Mouse (Mus musculus) megakaryocyte progenitor cell, adult 5-6 weeks (primary cell): ENCODE data around the gene 6030445D17Rik. TPM values are rescaled to one million over a fixed set of nuclear protein-coding genes. Genes with fewer than 3 reads are reported as not detected.
A peak's percentile ranks its signal among the peaks of the same experiment; 100 is the strongest.

Source experiments
- ATAC-seq: replicated peaks from 2 replicates; pipeline ENCODE4 v1.8.0; 2016; ENCODE audit warnings: mild to moderate bottlenecking, moderate TSS enrichment, inconsistent platforms; ENCODE audit not compliant: poor library complexity
- total RNA-seq, 2 experiments: library from RNA; stranded (forward) in 1 of 2; stranded (reverse) in 1 of 2; fragments of 157-497, 149-512 nt in 1 of 2; fragments of 200-1000 nt in 1 of 2; gene quantifications; 2 replicates each; pipeline versions ENCODE4 v1.2.3 to v1.2.4; 2015 to 2017

Gene 6030445D17Rik
- total RNA-seq, 2 experiments from 2014 or later: not detected

DNA sequence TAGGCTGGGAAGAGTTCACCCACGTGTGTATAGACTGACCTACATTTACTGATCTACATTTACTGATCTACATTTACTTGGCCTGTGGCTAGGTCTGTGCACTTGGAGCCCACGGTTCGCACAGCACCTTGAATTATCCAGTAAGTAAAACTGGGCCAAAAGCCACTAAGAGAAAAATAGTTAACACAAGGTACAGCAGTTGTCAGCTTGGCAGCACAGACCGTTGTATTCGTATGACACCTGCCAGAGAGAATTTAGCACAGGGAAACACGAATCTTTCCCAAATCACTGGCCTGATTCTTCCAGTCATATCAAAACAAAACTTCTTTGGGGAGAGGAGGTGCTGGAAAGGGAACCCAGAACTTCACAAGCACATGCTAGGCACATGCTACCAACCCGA lies 3.8 kb upstream of the 6030445D17Rik start:
- no peak for ATAC-seq

DNA sequence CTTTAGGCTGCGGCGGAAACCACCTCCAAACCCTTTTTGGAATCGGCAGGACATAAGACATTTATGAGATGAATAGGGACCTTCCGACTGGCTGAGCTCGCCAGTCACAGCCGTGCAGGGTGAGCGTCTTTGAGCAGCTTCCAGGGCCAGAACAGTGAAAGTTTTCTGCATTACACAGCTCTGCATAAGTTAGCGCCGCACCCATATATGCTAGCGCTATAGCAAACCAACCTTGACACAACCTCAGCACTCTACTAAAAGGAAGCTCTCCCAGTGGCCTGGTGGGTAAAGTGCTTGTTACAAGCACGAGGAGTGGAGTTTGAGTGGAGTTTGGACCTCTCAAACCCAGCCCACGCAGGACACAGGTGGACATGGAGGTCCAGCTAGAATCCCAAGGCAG lies 2.8 kb upstream of the 6030445D17Rik start:
- ATAC-seq: no peak

DNA sequence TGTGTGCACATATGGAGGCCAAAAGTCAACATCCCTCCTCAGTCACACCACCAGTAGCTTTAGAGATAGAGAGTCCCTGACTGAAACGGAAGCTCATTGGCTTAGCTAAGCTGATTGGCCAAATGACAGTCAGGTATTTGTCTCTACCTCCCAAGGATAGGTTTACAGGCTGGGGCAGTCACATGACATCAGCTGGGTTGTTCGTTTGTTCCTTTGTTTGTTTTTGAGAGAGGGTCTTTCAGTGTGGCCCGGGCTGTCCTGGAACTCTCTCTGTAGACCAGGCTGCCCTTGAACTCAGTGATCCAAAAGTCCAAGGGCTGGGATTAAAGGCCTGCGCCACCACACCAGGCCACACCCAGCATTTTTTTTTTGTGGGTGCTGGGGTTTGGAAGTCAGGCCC lies 844 bp upstream of the 6030445D17Rik start:
- ATAC-seq: no peak

DNA sequence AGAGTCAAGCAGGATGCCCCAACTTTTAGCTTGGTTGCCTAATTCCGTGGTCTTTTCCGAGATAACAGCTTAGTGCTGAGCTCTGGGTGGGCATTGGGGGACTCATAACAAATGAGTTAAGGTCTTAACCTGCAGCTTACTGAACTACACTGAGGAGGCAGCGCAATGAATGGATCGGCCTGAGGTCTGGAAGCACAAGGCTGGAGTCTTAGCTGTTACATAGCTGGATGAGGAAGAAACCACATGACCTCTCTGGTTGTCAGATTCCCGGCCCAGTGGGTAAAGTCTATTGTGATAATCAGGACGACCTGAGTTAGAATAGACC lies 327 bp upstream of the 6030445D17Rik start:
- ATAC-seq: no peak

DNA sequence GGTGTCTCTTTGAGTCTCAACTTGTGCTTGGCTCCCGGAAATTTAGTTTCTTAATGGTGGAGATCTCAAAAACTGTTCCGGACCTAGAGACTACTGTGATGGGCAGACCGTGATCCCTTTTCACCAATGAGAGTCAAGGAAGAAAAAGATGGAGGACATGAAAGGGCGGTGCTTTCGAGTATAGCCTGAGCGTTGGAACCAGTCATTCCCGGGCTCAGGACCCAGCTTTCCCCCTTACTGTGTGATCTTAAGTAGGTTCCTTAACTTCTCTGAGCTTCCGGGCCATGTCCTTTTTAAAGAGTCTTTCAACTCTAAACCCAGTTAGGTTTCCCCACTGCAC lies 759 bp downstream of the 6030445D17Rik start:
- ATAC-seq: peak; percentile 70

DNA sequence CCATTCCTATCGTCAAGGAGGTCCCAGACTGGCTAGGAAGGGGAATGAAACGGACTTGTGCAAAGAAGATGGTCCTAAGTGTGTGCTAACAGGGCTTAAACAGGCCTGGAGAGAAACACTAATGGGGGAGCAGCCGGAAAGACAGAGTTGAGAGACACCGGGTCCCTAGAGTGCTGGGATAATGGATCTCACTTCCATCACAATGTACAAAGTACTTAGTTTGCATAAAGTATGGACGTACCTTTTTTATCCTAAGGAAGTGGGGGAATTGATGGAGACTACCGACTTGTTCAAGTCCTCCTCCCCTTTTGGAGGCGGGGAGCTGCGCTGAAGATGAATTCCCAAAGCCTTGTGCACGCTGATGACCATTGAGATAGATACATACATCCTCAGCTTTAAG lies 1.4 kb downstream of the 6030445D17Rik start:
- no peak for ATAC-seq

DNA sequence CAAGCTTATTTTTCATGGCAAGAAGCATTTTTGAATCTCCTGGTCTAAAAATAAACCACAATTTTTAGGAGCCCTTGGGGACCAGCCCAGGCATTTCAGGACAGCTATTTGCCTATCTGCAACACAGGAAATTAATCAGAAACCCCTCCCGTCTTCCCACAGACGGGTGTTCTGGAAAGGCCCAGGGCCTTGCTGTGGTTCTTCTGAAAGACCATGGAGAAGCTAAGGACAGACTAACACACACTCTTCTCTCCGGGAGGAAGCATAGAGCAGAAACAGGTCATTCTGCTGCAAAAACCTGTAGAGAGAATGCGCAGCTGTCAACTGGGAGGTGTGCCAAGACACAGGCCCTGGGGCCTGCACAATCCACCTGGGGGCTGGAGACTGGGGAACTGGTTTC lies 4.2 kb downstream of the 6030445D17Rik start:
- ATAC-seq: no peak

DNA sequence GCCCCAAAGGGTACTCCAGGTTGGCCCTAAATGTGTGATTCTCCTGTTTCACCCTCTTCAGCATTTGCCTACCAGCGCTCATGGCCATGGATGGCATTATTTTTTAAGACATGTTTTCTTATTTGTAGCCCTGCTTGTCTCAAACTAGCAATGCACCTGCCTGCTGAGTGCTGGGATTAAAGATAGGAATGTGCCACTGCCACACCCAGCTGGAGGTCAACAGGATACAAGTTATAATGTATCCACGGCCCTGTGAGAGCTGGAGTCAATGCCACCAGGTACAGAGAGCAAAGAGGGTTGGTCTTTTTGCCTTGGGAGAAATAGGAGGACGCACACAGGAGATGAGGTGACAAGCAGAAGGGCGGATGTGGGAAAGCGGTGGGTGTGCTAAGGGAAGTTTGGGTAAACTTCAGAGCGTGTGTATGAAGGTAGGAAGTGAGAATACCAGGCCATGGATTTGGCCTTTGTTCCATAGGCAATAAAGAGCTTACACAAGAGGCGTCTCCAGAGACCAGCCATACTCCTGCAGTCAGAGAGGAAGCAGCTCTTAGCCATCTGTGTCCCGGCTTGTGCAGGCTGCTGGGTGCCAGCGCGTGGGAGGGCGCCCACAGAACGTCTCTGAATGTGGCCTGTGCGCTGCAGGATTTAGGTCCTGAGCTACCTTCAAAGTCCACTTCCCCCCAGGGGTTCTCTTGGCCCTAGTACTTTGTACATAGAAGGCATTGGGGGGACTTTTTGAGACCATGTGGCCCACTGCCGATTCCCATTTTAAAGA lies 6.7 kb downstream of the 6030445D17Rik start:
- ATAC-seq: peak; percentile 57

DNA sequence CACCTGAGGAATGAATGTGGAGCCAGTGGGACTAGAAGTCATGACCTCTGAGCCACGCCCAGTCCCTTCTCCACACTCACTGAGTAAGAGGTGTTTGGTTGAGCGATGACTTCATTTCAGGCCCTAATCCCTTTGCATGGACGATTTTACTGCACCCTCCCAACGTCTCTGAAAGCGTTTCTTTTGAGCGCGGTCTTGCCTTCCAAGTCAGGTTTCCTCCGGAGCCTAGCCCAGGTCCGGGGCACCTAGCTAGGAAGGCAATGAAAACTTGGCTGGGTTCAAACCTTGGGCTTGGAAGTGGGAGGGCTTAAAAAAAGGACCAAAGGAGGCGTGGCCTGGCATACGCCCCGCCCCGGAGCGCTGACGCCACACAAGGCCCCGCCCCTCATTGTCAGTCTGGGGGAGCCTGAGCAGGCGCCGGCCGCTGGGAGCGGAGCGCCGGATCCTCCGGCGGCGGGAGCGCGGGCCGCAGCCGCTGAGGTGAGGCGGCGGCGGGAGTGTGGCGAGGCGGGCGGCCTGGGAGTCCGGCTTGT lies 7.4 kb downstream of the 6030445D17Rik start, which contains the start of gene Luzp1:
Gene Luzp1, plus strand, starts transcription at position 391 of the 533 bp plus-strand sequence.
- ATAC-seq: peak; percentile 95

DNA sequence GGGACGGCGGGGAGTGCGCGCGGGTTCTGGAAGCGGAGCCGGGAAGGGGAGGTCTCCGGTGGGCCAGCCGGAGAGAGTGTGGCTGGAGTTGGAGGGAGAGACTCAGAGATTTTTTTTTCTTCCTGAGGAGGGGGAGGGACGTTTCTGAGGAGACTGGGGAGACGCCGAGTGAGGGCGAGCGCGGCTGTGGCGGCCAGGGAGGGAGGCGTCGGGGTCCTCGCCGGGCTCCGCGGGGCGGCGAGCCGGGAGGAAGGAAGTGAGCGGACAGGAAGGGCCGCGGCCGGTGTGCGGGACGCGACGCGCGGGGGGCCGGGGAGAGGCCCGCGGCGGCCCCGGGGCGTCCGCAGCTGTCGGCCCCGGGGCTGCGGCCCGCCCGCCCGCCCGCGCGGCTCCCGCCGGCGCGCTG lies 7.9 kb downstream of the 6030445D17Rik start:
- ATAC-seq: no peak

DNA sequence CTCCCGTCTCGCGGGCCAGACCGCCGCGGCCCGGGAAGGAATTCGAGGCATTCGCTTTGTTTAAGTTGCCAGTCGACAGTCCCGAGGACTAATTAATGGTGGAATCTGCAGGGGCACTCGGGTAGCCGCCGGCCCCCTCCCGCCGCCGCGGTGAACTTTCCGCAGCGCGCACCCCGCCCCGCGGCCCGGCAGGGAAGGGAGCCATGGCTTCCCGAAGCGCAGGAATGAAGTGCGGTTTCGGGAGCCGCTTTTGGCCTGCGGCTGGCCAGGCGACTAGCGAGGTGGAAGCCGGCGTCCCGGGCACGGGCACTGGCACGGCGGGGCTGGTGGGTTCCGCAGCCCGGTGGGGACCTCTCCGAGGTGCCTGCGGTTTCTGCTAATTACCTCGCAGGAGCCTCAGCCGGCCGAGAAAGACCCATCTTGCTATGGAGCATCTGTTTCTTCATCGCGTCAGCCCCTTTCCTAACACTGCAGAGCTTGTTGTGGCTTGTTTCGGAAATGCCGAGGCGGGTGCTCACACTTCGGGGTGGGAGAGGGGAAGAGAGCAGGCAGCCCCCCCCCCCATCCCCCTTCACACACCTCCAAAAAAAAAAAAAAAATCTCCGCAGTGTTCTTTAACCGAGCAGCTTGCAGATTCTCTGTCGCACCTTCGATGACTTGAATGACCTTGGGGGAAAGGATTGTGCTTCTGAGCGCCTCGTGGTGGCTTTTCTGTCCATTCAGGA lies 8.5 kb downstream of the 6030445D17Rik start:
- ATAC-seq: peak; percentile 32; the same call in 1 of the 2 replicates

DNA sequence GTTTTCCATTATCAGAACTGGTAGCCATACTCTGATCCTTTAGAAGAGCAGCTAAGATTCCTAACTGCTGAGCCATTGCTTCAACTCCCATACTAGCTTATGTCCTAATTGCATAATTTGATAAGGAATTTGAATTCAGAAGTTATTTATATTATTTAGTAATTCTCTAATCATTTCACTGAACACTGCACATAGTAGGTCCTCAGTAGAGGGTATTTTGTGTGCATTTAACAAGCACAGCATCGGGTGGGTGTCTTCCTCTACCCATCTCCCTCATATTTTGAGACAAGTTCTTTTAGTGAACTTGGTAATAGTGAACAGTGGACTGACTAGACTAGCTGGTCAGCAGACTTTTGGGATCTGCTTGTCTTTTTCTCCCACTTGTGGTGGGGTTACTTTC lies 14.6 kb downstream of the 6030445D17Rik start:
- no peak for ATAC-seq

DNA sequence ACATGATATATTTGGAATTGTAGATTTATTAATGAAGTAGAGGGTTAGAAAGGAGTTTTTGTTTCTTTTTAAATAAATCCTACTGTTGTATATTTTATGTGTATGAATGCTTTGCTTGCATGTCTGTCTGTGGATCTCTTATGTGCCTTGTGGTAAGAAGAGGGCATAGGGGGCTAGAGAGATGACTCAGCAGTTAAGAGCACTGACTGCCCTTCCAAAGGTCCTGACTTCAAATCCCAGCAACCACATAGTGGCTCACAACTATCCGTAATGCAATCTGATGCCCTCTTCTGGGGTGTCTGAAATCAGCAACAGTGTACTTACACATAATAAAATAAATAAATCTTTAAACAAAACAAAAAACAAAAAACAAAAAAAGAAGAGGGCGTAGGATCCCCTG lies 24.5 kb downstream of the 6030445D17Rik start:
- ATAC-seq: no peak

DNA sequence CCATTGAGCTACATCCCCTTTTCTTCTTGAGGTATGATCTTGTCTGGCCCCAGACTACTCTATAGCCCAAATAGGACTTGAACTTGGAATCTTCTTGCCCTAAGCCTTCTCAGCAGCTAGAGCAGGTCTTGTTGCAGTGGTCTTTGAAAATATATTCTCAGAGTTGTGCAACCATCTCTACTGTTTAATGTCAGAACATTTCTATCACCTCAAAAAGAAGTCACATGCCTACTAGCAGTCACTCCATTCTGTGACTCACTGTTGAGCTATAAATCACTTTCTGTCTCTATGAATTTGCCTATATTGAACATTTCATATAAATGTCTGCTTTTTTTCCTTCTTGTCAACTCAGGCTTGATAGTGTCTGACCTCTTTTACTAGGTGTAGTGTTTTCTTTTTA lies 33.9 kb downstream of the 6030445D17Rik start:
- ATAC-seq: no peak

DNA sequence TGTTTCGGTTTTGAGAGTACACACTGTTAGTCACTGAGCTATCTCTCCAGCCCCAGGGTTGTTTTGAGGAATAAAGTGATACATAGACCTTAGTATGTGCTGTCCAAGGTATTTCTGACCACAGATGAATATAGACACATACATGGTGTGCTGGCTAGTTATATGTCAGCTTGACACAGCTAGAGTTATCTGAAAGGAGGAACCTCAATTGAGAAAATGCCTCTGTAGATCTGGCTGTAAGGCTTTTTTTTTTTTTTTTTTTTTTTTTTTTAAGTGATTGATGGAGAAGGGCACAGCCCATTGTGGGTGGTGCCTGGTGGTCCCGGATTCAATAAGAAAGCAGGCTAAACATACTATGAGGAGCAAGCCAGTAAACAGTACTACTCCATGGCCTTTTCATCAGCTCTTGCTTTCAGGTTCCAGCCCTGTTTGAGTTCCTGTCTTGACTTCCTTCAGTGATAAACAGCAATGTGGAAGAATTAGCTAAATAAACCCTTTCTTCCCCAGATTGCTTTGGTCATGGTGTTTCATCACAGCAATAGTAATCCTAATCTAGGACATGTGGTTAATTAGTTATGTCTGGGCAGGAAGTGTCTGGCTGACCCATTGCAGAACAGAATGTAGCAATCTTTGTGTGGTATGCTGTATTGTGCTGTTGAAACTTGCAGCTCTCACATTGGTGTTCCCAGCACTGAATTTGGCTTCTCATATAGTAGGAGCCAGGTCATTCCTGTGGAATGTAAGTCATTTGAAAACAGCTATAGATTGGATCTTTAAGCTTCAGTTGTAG lies 43.6 kb downstream of the 6030445D17Rik start:
- peak; percentile 98 for ATAC-seq

DNA sequence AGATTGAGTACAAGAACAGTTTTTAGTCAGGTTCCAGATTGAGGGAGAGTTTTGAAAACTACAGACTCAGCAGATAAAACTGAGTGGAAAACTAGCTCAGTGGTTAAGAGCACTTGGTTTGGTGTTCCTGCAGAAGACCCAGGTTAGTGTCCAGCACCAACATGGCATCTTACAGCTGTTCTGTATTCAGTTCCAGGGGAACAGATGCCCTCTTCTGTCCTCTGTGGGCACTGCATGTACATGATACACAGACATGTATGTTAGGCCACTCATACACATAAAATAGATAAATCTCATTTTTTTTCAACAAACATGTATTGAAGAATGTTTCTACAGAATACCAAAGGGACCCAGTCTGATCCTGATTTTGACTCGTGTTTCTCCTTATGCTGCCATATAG lies 47.8 kb downstream of the 6030445D17Rik start:
- ATAC-seq: peak; percentile 65

DNA sequence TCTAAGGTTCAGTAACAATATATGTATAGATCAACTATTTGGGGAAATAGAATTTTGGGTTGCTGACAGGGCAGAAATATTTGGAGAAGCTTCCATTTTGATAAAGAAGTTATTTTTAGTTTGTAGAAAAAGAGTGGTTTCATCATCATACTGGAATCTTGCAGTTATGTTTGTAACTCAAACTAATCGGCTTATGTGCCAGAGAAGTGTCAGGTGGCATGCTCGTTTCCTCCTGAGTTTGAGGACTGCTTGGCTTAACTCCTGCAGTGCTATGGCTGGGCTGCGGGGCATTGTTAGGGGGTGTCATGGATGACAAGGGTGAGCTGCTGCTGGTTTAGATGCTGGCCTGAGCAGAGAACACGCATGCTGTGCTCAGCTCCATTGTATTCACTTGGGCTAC lies 49.7 kb downstream of the 6030445D17Rik start:
- no peak; the same call in 1 of the 2 replicates for ATAC-seq

DNA sequence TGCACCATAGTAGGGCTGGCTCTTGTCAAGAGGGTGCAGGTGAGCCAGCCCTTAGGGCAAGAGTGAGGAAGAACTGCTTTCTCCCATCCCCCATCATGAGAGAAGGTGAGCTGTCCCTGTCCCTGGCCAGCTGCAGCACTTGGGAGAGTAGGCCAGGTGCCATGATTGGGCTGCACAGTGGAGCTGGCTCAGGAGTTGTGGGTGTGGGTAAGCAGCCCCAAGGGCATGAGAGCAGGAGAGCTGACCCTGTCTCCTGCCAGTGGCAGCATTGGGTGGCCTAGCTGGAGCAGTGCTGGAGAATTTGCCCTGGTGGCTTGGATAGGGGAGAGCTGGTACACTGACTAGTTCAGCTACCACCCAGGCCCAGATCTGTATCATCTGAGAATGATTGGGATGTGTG lies 50.9 kb downstream of the 6030445D17Rik start:
- no peak for ATAC-seq
